Mouse (Mus musculus): ENCODE measurements around the gene Gm44502.

The Gm44502 gene

DNA sequence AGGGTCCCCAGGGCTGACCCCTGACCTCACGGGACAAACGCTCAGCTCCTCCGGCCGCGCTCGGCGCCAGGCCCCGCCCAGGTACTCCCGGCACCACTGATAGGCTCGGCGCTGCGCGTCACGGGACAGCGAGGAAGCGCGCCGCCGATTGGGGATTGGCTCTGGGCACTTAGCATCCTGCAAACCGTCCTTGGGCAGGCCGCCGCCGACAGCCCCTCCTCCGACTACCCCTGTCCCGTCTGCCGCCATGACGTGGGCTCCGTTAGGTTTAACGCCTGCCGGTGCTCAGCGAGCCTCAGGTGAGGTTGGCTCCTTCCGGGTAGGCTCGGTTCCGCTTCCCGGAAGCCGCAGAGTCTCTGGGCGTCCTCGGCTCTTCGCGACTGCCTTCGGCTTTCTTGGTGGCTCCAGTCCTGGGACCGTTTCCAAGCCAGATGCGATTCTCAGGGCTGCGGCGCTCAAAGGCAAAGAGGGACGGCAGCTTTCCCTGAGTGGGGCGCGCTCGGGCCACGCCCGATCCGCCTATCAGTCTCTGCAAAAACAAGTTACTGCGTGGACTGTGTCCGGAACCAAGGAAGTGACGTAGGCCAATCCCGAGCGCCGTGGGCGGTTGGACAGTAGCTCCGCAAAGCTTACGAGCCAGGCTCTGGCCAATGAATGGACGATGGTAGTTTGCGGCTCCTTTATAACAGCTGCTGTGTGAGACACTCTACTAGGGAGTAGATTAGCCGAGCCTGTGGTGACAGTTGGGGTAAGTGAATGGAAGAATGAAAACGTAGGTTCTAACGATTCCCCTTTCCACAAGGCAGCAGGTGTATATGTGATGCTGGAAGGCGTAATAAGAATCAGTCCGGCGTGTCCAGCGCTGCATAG, at the start of gene Gm44502, which contains the start of the genes C730034F03Rik and Chkb:
Gm44502 (minus strand) TSS at position 345 of the 870 bp plus-strand sequence.
C730034F03Rik (plus strand) TSS at position 238 of the 870 bp plus-strand sequence.
Chkb (minus strand) TSS at position 557 of the 870 bp plus-strand sequence.
- peak; percentile 96 to 97 for DNase-seq (ENCODE audit: low spot score in 2 of 2)

DNA sequence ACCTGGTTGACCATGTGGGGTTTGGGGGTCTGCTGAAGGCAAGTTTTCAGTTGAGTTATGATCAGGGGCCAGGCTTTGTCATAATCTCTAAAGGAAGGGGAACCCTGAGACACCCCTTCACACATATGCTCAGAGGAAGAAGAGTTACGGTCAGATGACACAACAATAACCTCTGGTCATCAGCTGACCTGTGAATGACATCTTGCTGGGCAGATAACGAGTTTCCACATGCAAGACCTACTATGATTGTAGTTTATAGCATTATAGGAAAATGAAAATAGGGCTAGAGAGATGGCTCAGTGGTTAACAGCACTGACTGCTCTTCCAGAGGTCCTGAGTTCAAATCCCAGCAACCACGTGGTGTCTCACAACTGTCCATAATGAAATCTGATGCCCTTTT, 49.1 kb upstream of the Gm44502 start:
- DNase-seq (ENCODE audit: low spot score in 2 of 2) = no peak

DNA sequence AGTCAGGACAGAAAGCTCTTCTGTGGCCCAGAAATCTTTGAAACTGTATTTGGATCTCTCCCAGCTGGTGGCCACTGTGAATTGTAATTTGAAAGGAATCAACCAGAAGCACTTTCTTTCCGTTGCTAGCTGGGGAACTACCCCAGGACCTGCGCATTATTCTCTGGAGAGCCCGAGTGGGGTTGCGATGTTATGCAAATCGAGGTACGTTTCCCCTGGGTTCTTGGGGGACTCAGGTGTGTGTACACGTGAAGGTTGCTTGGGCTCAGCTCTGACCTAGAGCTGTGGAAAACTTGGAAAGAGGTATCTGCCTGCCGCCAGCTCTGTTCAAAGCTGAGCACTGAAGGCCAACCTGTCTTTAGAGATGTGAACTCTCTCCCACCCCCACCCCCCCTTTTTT, 48.3 kb upstream of the Gm44502 start:
- no peak for DNase-seq (ENCODE audit: low spot score in 2 of 2)

DNA sequence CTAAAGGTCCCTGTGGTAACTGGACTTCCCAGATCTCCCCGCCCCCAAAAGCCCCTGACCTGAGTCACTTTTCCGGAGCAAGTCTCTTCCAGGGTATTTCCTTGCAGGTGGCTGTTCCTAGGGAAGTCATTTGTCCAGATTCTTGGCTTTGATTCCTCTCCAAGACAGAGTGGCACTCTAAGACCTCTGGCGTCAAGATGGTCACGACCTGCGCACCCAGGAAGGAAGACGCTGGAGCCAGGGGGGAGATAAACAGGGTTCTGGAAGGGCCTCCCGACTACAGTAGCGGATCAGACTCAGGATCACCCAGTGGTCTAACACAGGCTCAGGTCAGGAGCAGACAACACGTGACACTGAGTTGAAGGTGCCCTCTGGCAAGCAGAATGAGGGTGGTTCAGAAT, 47.6 kb upstream of the Gm44502 start, which contains the start of gene Arsa:
Arsa (minus strand) TSS at position 335 of the 401 bp plus-strand sequence.
- DNase-seq (ENCODE audit: low spot score in 2 of 2) = no peak

DNA sequence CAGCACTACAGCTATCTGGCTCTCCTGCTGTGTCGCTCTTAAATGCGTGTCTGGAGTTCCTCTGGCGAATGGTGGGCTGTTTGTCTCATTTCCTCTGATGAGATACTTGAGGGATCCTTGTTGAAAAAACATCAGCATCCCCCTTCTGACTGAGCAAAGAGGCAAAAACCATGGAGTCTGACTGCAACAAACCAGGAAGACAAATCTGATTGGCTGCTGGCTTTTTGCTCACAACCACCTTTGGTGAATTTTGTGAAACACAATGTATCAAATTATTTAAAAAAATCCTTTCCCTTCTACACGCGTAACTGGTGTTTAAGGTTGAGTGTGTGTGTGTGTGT, 46.9 kb upstream of the Gm44502 start:
- no peak for DNase-seq (ENCODE audit: low spot score in 2 of 2)

DNA sequence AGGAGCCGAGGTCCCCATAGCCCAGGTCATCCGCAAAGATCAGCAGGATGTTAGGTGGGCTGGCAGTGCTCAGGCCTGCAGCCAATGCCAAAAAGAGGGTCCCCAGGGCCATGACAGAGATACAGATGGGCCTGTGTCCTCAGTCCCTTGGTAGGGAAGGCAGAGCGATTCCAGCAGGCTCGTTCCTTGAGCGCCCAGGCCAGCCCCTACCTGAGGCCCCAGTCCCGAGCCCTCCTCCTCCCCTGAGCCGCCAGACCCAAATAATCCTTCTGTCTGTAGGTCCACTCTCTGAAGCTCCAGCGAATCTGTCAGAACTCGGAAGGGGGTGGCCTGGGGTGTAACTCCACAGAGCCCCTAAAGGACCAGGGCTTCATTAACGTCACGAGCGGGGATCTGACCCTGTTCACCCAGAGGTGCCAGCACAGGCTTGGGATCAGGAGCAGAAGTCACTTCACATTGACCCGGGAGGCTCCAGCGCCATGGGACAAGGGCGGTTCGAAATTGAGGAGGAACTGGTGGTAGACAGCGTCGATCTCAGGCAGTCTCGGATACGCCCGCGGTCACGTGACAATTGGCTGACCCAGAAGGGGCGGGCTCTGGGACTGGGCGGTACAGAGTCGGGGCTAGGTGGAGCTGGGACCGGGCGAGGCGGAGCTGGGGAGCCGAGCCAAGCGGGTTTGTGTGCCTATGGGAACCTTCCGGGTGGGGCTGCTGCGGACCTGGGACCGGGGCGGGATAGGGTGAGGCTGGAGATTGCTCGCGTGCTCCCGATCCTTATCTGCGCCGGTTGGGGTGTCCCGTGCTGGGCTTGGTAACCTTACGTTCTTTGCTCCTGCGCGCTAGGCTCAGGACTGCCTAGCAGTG, 46.3 kb upstream of the Gm44502 start:
- DNase-seq (ENCODE audit: low spot score in 2 of 2) = peak; percentile 90 to 93

DNA sequence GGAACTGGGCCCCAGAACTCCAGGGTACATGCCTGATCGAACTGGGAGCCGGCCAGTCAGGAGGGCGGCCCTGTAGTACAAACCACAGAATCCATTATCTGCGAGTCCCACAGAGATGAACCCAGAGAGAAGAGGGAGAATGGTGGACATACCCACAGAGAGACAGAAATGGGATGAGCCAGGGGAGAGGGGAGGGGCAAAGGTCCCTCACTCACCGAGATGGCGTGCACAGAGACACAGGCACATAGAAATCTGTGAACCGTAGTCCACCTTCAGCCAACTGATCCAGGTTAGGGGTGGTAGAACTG, 45.8 kb upstream of the Gm44502 start:
- no peak for DNase-seq (ENCODE audit: low spot score in 2 of 2)

DNA sequence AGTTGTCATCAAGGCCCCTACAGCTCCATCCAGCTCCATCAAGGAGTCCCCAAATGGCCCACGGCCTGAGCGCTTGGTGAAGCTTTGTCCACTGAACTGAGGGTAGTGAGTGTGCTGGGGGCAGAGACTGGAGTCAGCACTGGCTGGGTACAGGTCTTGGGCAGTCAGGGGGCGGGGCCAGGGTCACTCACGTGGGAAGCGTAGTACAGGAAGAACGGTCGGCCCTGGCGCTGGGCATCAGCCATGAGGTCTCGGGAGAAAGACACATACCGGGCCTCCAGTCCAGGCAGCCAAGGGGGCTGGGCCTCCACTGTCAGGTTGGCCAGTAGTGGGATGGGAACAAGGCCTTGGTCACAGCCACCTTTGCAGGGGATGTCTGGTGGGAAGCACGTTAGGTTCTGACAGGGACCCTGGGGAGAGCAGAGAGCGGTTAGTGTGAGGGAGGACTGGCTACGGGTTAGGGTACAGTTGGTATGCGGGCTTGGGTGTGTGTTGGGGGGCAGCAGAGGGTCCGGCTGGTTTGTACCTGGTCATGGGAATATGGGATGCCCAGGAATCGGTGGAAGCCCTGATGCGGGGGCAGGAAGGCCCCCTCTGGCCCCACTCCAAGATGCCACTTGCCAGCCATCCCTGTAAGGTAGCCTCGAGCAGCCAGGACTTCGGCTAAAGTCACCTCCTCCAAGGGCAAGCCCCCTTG, 45.2 kb upstream of the Gm44502 start:
- no peak for DNase-seq (ENCODE audit: low spot score in 2 of 2)

DNA sequence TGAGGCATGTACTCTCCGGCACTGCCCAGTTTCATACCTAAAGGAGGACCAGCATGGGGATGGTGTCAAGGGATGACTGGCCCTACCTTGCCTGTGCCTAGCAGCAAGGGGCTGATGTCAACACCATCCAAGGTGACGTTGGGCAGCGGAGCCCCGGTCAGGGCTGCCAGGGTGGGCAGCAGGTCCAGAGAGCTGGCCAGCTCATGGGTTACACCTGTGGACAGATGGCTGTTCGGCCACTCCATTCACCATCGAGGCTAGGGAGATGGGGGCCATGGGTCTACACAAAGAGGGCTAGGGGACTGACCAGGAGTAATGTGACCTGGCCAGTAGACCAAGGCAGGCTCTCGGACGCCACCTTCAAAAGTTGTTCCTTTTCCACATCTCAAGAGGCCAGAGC, 44.4 kb upstream of the Gm44502 start:
- DNase-seq (ENCODE audit: low spot score in 2 of 2) = no peak

DNA sequence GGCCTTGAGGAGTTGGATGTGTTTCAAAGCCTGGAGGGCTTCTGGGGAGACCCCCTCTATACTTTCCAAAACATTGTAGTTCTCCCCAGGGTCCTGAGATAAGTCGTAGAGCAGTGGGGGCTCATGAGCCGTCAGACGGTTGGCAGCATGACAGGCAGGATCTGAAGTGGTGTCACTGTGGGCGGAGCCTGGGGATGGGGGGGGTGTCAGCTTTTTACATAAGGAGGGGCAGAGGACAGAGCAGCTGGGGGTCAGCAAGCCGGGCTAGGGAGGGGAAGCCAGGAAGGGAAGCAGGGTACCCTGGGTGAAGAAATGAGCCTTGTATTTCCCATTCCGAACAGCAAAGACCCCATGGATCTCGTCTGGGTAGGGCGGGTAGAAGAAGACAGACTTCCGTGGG, 43.9 kb upstream of the Gm44502 start:
- DNase-seq (ENCODE audit: low spot score in 2 of 2) = no peak

DNA sequence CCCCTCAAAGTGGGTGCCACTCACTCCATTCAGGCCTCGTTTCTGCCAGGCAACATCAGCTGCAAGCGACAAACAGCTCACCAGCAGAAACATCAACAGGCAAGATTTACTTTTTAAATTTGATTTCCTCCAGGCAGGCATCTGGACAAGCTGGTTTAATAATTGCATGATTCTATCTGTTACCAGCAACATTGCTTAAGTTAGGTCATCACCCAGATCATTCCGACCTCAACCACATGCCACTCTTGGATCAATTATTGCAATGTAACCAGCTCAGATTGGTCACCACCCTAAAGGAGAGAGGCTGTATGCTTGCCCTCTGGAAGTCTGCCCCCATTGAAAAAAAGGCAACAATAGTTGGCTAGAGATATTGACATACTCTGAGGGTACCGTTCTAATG, 42.0 kb upstream of the Gm44502 start:
- no peak for DNase-seq (ENCODE audit: low spot score in 2 of 2)

DNA sequence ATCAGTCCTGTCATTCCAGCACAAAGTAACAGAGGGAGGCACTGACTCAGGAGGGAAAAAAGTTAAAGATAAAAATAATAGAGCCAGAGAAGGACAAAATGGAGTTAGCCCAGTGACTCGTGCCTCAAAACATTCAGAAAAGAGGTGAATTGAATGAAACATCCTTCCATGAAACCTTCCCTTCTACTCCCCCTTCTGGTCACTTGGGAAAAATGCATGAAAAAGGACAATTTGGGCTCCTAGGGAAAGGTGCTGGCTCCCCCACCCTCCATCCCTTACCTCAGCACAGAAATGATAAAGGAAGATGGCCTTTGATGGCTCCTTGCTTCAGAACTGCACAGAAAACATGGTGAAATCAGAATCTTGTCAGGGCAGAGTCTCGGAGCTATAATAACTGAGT, 39.1 kb upstream of the Gm44502 start:
- DNase-seq (ENCODE audit: low spot score in 2 of 2) = no peak

DNA sequence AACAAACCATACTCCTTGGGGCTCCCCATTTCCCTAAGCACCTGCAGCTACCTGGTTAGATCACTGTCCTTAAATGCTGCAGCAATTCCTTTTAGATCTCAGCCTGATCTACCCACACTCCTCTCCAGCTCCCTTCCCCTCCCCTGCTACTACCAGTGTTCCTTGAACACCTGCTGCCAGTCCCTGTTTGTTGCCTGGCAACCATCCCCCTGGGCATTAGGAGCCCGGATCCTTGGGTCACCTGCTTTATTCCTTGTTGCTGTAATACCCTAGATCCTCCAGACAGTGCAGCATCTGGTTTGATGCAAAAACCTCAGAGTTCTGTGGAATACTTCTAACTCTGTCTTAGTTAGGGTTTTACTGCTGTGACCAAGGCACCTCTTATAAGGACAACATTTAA, 35.6 kb upstream of the Gm44502 start:
- DNase-seq (ENCODE audit: low spot score in 2 of 2) = no peak

DNA sequence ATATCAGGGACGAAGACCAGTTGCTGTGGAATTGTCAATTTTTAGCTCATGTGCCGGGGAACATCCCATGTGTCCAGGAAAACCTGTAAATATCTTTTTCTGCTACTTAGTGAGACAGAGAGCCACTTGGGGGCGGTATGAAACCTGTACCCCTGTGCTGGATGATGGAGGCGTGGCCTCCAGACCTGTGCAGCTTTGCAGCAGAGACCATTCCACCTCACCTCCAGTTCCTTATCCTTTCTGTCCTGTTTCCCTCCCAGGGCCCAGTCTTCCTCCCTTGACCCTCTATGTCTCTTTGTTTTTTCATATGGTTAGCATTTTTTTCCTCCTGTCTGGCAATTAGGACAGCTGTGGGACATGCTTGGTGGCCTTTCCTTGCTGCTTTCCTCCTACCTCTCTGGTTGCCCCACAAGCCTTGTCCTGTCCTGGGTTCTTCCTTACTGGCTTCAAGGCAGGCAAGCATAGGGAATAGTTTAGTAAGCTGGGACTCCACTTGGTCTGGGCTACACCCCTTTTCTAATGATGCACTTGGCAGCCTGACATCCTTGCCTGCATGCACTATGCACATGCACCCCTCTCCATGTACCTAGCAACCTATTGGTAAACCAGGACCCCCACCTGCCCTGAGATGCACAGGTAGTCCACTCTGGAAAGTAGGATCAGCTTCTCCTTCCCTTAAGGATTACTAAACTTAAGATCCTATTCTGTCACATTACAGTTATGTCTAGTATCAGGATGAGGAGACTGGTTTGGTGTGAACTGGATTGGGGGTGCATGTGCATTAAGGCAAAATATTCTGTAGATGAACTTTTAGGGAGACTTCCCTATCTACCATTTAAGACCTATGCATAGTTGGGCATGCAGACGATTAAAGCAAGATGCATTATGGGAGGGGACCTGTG, 34.1 kb upstream of the Gm44502 start:
- DNase-seq (ENCODE audit: low spot score in 2 of 2) = no peak

DNA sequence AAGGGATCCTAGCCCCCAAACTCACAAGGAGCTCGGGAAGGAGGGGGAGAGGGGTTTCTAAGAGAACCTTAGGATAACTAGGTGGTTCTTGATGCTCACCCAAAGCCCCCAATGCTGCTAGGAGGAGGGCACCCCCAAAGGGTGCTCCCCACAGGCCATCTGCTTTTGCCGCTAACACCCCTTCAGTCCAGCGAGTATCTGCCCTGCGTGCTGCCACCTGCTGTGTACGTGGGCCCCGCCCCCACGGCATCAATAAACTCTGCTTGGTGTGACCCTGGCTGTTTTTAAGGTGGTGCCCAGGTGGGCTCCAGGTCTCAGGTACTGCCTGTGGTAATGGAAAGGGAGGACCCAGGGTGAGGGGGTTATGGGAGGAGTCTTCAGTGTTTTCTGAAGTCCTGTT, 32.7 kb upstream of the Gm44502 start:
- no peak for DNase-seq (ENCODE audit: low spot score in 2 of 2)

DNA sequence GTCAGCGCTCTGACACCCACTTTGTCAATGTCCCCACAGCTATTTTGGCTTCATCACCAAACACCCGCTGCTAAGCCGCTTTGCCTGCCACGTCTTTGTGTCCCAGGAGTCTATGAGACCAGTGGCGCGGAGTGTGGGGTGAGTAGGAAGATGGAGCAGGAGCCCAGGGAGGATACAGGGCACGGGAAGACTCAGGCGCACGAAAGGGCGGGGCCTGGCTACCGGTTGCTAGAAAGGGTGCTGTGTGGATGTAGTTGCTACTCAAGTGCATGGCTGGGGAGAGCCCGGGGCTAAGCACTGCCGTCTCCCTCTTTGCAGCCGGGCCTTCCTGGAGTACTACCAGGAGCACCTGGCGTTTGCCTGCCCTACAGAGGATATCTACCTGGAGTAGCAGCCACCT, 31.8 kb upstream of the Gm44502 start:
- DNase-seq (ENCODE audit: low spot score in 2 of 2) = no peak

DNA sequence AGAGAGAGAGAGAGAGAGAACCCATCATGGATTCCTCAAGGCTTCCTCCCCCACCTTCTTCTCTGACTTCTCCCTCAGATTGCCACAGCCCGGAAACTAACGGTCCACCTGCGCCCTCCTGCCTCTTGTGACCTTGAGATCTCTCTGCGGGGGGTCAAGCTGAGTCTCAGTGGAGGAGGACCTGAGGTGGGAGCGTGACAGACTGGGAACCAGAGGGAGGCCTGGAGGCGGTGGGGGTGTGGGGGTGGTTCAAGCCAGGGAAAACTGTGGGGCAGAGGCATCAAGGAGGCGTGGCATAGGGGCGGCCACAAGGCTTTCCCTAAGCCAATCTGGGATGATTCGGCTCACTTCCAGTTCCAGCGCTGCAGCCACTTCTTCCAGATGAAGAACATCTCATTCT, 30.8 kb upstream of the Gm44502 start:
- DNase-seq (ENCODE audit: low spot score in 2 of 2) = no peak

DNA sequence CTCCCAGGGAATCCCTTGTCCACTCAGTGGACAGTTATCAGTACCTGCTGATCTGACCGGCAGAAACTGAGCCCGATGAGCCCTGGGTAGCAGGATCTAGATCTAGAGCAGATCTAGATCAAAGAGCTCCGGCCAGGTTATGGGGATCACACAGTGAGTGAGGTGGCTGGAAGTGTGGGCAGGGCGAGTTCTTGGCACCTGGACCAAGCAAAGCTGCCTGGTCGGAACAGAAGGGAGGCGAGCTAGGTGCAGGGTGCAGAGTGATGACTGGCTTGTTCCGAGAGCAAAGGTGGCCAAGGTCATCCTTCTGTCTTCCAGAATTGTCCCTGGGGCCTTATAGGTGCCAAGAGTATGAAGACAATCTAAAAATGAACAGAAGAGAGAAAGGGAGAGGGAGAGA, 30.3 kb upstream of the Gm44502 start:
- DNase-seq (ENCODE audit: low spot score in 2 of 2) = no peak

DNA sequence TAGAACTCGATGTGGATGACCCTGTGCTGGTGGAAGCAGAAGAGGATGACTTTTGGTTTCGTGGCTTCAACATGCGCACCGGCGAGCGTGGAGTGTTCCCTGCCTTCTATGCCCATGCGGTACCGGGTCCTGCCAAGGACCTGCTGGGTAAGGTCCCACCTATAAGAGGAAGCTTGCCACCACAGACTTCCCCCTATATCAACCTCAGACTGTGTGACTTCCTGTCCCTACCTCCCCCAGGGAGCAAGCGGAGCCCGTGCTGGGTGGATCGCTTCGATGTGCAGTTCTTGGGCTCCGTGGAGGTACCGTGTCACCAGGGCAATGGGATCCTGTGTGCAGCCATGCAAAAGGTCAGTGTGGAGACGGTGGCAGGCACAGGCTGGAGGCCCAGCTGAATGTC, 29.4 kb upstream of the Gm44502 start:
- no peak for DNase-seq (ENCODE audit: low spot score in 2 of 2)

DNA sequence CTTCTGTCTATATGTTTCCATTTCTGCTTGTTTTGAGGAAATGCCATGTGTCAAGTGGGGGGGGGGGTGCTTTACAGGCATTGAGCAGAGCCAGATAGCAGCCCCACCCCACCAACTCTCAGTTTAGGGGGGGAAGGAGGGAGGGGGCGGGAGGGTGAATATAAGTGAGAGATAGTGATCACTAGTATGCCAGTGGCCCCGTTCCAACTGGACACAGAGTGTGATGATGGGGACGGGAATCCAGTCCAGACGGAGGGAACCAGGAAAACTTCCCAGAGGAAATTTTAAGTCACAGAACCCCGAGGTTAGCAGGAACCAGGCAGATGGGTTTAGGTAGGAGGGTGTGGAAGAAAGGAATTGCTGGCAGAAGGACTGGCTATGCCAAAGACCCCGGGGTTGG, 26.1 kb upstream of the Gm44502 start:
- DNase-seq (ENCODE audit: low spot score in 2 of 2) = no peak

DNA sequence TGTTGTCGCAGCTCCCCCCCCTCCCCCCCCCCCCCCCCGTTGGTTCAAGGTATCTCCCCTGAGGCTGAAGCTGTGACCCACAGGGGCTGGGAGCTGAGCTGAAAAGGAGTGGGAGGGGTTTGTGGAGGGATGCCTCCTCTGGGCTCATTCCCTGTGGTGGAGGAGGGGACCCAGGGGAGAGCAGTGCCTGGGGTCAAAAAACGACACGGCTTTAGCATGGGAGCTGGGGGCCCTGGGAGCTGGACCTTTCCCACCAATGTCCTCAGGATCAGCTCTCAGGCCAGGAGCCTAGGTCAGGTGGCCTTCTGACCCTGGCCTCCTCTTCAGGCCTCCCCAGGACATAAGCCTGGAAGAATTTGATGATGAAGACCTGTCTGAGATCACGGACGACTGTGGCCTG, 25.4 kb upstream of the Gm44502 start:
- DNase-seq (ENCODE audit: low spot score in 2 of 2) = no peak
